Mouse (Mus musculus) brain, embryonic 14.5 days (tissue): ENCODE results near the gene 1700057G04Rik.

Experiments used
- CTCF ChIP-seq: fragments of 200-500 bp; IDR thresholded peaks from 2 replicates; pipeline ENCODE4 v1.5.1; 2012; ENCODE audit warnings: inconsistent platforms, mild to moderate bottlenecking, moderate library complexity, borderline replicate concordance; ENCODE audit not compliant: insufficient read depth, insufficient read length; ENCODE audit errors: extremely low read depth
- POLR2A ChIP-seq: fragments of 200-500 bp; IDR thresholded peaks from 2 replicates; pipeline ENCODE4 v1.6.1; 2012; ENCODE audit warnings: mild to moderate bottlenecking, inconsistent platforms, borderline replicate concordance; ENCODE audit not compliant: poor library complexity, insufficient read depth, insufficient read length, severe bottlenecking; ENCODE audit errors: extremely low read depth

DNA sequence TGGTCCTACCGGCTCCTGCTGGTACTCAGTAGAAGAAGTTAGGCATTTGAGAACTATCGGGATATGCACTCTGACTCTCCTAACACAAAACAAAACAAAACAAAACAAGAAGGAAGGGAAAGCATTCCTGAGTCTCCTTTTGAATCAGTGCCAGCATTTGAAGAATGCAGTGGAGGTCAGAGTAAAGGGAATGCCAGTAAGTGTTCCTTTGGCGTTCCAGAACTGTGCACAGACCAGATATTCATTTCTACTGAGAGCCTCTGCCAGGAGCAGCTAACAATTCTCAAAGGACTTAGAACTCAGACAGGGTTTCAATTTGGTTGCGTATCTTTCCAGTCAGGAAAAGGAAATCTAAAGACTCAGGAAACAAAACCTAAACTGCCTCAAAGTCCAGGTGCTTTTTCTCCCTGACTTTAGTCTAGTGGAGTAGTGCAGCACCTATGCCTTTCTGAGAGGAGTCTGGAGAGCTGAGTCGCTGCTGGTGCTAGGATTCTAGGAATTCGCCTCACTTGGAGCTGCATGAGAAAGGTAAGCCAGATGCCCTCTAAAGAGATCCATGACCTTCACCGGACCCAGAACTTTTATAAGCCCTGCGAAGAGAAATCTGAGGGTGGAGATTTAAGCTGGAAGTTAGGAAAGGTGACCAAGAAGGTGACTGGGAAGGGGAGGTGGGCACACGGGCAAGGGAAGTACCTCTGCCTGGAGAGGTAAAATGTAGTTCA lies 33.5 kb upstream of the 1700057G04Rik start, which contains the start of gene Plscr2:
- no peak for TF ChIP-seq CTCF
- no peak for TF ChIP-seq POLR2A
